Mouse (Mus musculus) ES-Bruce4 (cell line): ENCODE results near the gene Zbtb6.

Experiments
- CTCF ChIP-seq: IDR thresholded peaks from one replicate; pipeline ENCODE4 v1.8.1; 2011; ENCODE audit warnings: low read depth, low read length
- EP300 ChIP-seq: IDR thresholded peaks from 2 replicates; pipeline ENCODE4 v1.6.1; 2011; ENCODE audit warnings: low read depth, low read length; ENCODE audit not compliant: insufficient read depth
- POLR2A ChIP-seq: IDR thresholded peaks from one replicate; pipeline ENCODE4 v1.8.1; 2011; ENCODE audit warnings: low read length; ENCODE audit not compliant: insufficient read depth

- TF ChIP-seq EP300 (no peak), POLR2A (no peak), CTCF (no peak)
These were observed 36.6 kb upstream of the Zbtb6 start for GRCm38 (mm10) chr2:37479559-37479958.
